Mouse (Mus musculus): ENCODE measurements around the gene Slc25a48.

Gene Slc25a48

GRCm38 (mm10) chr13:56438211-56439075 lies at the start of gene Slc25a48:
Gene Slc25a48 (plus strand): TSS chr13:56438355.
- no peak for DNase-seq (ENCODE audit: low read depth in 2 of 2, low spot score in 2 of 2)

- no peak for DNase-seq (ENCODE audit: low read depth in 2 of 2, low spot score in 2 of 2)
Measured at GRCm38 (mm10) chr13:56397572-56397971, 40.6 kb upstream of the Slc25a48 start.

- DNase-seq (ENCODE audit: low read depth in 2 of 2, low spot score in 2 of 2) = no peak
Measured at GRCm38 (mm10) chr13:56401186-56401585, 37.0 kb upstream of the Slc25a48 start.

- no peak for DNase-seq (ENCODE audit: low read depth in 2 of 2, low spot score in 2 of 2)
Measured at GRCm38 (mm10) chr13:56403381-56404086, 34.6 kb upstream of the Slc25a48 start.

- no peak for DNase-seq (ENCODE audit: low read depth in 2 of 2, low spot score in 2 of 2)
Measured at GRCm38 (mm10) chr13:56404511-56405140, 33.5 kb upstream of the Slc25a48 start.

DNA sequence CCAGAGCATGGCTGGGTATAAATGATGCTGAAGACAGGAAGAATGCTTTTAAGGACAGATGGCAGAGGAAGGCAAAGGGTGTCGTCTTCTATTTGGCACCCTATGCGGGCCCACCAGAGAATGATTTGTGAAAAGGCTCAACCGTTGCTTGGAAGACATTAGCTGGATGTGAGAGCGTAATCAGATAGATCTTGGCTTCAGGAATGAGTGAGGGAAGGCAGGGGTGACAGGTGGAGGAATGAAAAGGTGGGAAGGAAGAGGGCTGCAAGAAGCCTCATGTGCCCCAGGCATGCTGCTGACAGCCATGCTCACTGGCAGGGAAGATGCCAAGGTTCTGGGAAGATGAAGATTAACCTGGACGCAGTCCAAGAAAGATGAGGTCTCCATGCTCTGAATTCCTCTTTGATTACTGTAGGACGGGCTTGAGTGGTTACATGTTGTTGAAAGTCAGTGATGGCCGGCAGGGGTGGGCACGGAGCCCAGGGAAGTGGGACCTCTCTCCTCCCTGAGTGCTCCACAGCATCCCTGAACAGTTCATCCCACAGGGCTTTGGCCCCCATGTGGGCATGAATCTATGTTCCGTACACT lies 25.8 kb upstream of the Slc25a48 start:
- DNase-seq (ENCODE audit: low read depth in 2 of 2, low spot score in 2 of 2) = no peak

- DNase-seq (ENCODE audit: low read depth in 2 of 2, low spot score in 2 of 2) = no peak
Measured at GRCm38 (mm10) chr13:56418685-56419483, 19.3 kb upstream of the Slc25a48 start.

DNA sequence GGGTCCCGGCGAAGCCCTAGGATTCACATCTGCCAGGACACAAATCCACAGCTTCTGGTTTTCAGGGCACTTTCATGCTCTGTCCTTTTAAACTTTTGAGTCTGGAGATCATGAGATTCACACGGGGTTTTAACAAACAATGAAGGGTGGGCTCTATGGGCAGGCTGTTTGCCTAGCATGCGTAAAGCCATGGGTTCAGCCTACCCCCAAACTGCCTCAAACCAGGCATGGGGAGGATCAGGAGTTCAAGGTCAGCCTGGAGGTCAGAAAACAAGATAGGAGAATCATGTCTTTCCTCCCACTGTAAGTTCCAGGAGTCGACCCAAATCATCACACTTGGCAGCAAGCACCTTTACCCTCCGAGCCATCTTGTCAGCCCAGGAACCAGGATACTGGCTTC lies 18.6 kb upstream of the Slc25a48 start:
- no peak for DNase-seq (ENCODE audit: low read depth in 2 of 2, low spot score in 2 of 2)

DNA sequence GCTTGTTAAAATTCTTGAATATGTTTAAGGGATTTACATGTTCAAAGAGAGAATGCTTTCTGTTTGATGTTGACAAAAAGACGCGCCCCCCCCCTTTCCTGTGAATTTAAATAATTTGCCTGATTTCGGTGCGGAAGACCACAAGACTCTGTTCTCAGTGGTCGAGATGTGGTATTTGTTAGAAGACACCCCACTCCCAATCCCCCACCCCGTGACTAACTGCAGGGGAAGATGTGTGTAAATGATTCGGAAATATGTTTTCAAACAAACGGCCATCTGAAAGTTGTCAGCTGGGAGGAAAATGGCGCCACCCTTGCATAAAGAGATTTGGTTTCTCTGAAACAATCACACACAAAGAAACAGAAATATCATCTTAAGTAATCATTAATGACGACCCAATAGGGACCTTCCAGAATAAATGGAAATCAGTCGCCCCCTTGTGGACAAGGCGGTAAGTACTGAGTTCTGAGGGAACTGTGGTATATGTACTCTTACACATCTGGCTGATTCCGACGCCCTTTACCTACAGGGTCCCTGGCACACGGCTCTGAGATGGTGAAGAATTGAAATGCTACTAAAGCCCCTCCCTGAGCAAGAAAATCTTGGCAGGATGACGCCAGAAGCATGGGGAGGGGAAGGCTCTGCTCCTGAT lies 16.0 kb upstream of the Slc25a48 start:
- peak in 1 of 2 experiments; percentile 3 for DNase-seq (ENCODE audit: low read depth in 2 of 2, low spot score in 2 of 2)

DNA sequence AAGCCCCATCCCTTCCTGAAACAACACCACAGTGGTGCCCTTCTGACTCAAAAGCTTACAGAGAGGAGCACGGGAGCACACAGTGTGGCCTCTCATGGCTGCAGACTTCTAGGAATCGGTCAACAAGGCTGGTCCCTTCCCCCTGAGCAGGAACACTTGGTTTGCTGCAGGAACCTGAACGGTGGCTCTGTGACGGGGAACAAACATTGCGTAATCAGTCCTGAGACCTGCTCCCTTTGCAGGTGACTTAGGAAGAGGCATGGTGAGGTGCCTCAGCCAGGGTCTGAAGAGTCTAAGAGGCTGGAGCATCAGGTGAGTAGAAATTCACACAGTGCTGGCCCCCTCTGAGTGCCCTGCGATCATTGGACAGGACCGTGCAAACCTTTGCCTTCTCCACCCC lies 12.2 kb upstream of the Slc25a48 start:
- DNase-seq (ENCODE audit: low read depth in 2 of 2, low spot score in 2 of 2) = no peak

DNA sequence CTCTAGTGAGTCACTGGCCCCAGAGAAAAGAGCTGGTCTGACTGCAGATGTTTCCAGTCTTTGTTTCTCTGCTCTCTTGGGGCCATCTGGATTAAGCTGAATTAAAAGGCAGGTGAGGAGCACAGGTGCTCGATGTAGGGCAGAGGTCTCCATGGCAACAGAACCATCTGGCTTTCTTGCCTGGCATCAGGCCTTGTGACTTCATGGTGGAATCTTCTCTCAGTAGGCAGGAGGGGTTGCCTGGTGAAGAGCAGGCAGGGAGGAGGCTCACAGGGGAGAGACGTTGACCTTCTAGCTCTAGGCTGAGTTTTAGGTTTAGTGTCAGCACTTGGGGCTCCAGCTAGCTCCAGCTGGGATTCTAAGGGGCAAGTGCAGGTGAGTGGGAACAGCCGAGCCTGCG lies 11.8 kb upstream of the Slc25a48 start, which contains the start of gene Gm3045:
Gene Gm3045, plus strand, starts transcription at position 230 of the 400 bp plus-strand sequence.
- no peak for DNase-seq (ENCODE audit: low read depth in 2 of 2, low spot score in 2 of 2)

- peak in 1 of 2 experiments; percentile 5 for DNase-seq (ENCODE audit: low read depth in 2 of 2, low spot score in 2 of 2)
Measured at GRCm38 (mm10) chr13:56428724-56429500, 9.2 kb upstream of the Slc25a48 start.

DNA sequence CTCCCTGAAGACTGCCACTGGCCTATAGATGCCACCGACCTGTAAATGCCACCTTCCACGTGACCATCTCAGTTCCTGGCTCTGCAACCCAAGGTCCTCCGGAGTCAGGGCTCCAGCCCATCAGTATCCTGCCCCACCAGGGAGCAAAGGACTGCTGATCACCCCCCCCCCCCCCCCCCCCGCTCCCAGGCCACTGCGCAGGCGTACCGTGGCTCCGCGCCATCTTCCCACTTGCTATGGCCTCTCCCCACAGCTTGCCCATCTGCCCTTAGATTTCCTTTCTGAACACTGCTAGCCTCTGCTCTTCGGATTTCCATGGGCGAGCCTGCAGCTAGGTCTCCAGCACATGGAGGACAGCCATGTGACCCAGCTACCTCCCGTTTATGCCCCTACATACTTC lies 5.7 kb upstream of the Slc25a48 start:
- no peak for DNase-seq (ENCODE audit: low read depth in 2 of 2, low spot score in 2 of 2)

GRCm38 (mm10) chr13:56433466-56433865 lies 4.7 kb upstream of the Slc25a48 start:
- peak in 1 of 2 experiments; percentile 11 for DNase-seq (ENCODE audit: low read depth in 2 of 2, low spot score in 2 of 2)

- no peak for DNase-seq (ENCODE audit: low read depth in 2 of 2, low spot score in 2 of 2)
Measured at GRCm38 (mm10) chr13:56434311-56434751, 3.8 kb upstream of the Slc25a48 start.

GRCm38 (mm10) chr13:56435615-56436287 lies 2.4 kb upstream of the Slc25a48 start:
- no peak for DNase-seq (ENCODE audit: low read depth in 2 of 2, low spot score in 2 of 2)

DNA sequence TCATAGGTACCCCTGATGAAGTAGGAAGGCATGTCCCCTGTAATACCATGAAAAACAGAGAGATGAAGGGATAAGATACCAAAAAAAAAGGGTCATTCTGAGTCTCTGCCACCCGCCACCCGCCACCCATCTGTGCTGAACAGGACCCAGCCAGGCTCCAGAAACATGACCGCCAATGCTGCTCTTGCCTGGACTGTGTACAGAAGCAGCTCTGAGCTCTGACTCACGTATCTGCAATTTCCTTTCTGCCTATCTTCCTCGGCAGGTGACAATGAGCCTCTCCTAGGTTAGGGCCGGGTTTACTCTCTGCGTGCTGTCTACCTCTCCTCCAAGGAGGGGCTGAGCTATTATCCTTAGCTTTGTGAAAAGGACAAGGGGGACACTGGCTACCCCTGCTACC lies 5.3 kb downstream of the Slc25a48 start:
- DNase-seq (ENCODE audit: low read depth in 2 of 2, low spot score in 2 of 2) = no peak

GRCm38 (mm10) chr13:56444112-56444511 lies 6.0 kb downstream of the Slc25a48 start:
- DNase-seq (ENCODE audit: low read depth in 2 of 2, low spot score in 2 of 2) = no peak

DNA sequence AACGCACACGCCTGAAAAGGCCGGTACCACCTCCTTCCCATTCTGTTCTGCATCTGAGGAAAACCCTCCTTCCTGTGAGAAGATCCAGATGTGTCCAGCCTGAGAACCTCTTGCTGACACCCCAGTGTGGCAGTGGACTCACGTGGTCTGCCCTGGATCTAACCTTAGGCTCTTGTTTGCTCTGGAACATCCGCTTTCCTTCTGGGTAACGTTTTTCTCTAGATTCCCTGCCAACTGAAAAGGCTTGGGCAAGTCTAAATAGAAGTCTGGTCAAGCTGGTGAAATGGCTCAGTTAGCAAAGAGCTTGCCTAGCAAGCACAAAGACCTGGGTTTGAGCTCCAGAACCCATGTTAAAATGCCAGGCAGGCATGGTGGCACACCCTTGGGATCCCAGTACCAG lies 6.8 kb downstream of the Slc25a48 start:
- DNase-seq (ENCODE audit: low read depth in 2 of 2, low spot score in 2 of 2) = no peak
